Mouse (Mus musculus) embryonic facial prominence, embryonic 12.5 days (tissue): ENCODE measurements around the gene Pdyn. TPM values are rescaled to one million over a fixed set of nuclear protein-coding genes. Genes with fewer than 3 reads are reported as not detected.

ENCODE experiments used
- ATAC-seq: fragments of 200-750 bp; cut with Nextera tagmentation; 2 replicates; pipeline ENCODE4 v1.8.0; 2017; ENCODE audit not compliant: insufficient number of reproducible peaks, insufficient read depth, low FRiP score, low TSS enrichment
- H3K27ac ChIP-seq: fragments of 300-500 bp; sonication (generic); 2 replicates; pipeline ENCODE4 v1.5.1; 2016; ENCODE audit warnings: mild to moderate bottlenecking
- H3K27me3 ChIP-seq: fragments of 300-500 bp; sonication (generic); 2 replicates; pipeline ENCODE4 v1.6.1; 2016; ENCODE audit warnings: mild to moderate bottlenecking, moderate library complexity
- H3K36me3 ChIP-seq: fragments of 300-500 bp; sonication (generic); 2 replicates; pipeline ENCODE4 v1.6.1; 2016; ENCODE audit warnings: mild to moderate bottlenecking
- H3K4me1 ChIP-seq: fragments of 300-500 bp; sonication (generic); 2 replicates; pipeline ENCODE4 v1.6.1; 2016
- H3K4me2 ChIP-seq: fragments of 300-500 bp; sonication (generic); replicated peaks from 2 replicates; pipeline ENCODE4 v1.6.1; 2016; ENCODE audit warnings: mild to moderate bottlenecking, moderate library complexity
- H3K4me3 ChIP-seq: fragments of 300-500 bp; sonication (generic); 2 replicates; pipeline ENCODE4 v1.5.1; 2016; ENCODE audit warnings: mild to moderate bottlenecking
- H3K9ac ChIP-seq: fragments of 300-500 bp; sonication (generic); 2 replicates; pipeline ENCODE4 v1.6.1; 2016; ENCODE audit warnings: mild to moderate bottlenecking, moderate library complexity
- H3K9me3 ChIP-seq: fragments of 300-500 bp; sonication (generic); 2 replicates; pipeline ENCODE4 v1.6.1; 2016; ENCODE audit warnings: mild to moderate bottlenecking, moderate library complexity
- WGBS: fragments of 180-500 bp; shearing (Covaris S2); methylation state at CpG from one replicate; pipeline ENCODE4 v1.1.7; 2016; 5-methylcytosine and 5-hydroxymethylcytosine counted together
- polyA plus RNA-seq: library from polyadenylated mRNA; unstranded; fragments of >200 nt; fragmentation: Nextera tagmentation; extraction: Ambion mirVana; gene quantifications from 2 replicates; pipeline ENCODE4 v1.2.1, GENCODE M21; 2016

The Pdyn gene
- polyA plus RNA-seq, 1 experiment from 2014 or later = 0.19 TPM

GRCm38 (mm10) chr2:129686908-129687307 lies 12.7 kb downstream of the Pdyn start:
- no peak overlapping the region for H3K27ac ChIP-seq
- 78% methylated on average over 10 of the region's 10 CpGs for WGBS
- no peak for ATAC-seq

DNA sequence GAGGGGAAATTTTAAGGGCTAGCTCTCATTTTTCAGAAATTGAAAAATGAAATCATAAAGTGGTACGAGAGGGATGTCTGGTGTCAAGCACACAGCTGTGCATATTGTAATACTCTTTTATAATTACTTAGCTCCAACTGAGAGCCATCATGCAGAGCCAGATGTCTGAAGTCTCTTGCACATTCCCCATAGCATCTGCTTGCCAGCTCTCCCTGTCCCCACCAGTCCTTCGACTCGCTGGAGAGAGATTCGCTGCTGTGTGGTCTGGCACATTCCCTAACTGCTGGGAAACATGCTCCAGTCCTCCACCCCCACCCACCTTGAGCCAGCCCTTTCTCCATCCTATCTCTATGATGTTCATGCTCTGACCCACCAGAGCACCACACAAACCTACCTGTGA lies 15.6 kb downstream of the Pdyn start:
- no peak for ATAC-seq
- Histone ChIP-seq H3K4me1 (no peaks in the 10 kb centered on the region), H3K9ac (no peak overlapping the region), H3K9me3 (no peaks in the 10 kb centered on the region), H3K4me2 (no peak overlapping the region), H3K27me3 (no peaks in the 10 kb centered on the region), H3K4me3 (no peak overlapping the region), H3K36me3 (no peaks in the 10 kb centered on the region), H3K27ac (no peak overlapping the region)
- WGBS = 75% methylated on average over 4 of the region's 4 CpGs

More at GRCm38 (mm10) chr2:129686908-129687307, 12.7 kb downstream of the Pdyn start:
- Histone ChIP-seq H3K4me2 (no peak overlapping the region), H3K9me3 (no peaks in the 10 kb centered on the region), H3K36me3 (no peaks in the 10 kb centered on the region), H3K4me1 (no peaks in the 10 kb centered on the region), H3K9ac (no peak overlapping the region), H3K27me3 (no peaks in the 10 kb centered on the region), H3K4me3 (no peak overlapping the region)

- no peaks in the 10 kb centered on the region for H3K9me3 ChIP-seq
- H3K9ac ChIP-seq = no peak overlapping the region
- no peak for ATAC-seq
- 85% methylated on average over 3 of the region's 3 CpGs for WGBS
- no peaks in the 10 kb centered on the region for H3K36me3 ChIP-seq
- H3K4me1 ChIP-seq = no peaks in the 10 kb centered on the region
- no peak overlapping the region for H3K4me3 ChIP-seq
- no peaks in the 10 kb centered on the region for H3K27me3 ChIP-seq
- H3K27ac ChIP-seq = no peak overlapping the region
- H3K4me2 ChIP-seq = no peak overlapping the region
Observed at GRCm38 (mm10) chr2:129680236-129680635, 19.4 kb downstream of the Pdyn start.

- Histone ChIP-seq H3K27me3 (no peaks in the 10 kb centered on the region), H3K4me2 (no peak overlapping the region), H3K9me3 (no peaks in the 10 kb centered on the region), H3K27ac (no peak overlapping the region), H3K9ac (no peak overlapping the region), H3K4me1 (no peaks in the 10 kb centered on the region), H3K4me3 (no peak overlapping the region), H3K36me3 (no peaks in the 10 kb centered on the region)
- no peak for ATAC-seq
- WGBS = 85% methylated on average over 5 of the region's 5 CpGs
Observed at GRCm38 (mm10) chr2:129679066-129679465, 20.6 kb downstream of the Pdyn start.

DNA sequence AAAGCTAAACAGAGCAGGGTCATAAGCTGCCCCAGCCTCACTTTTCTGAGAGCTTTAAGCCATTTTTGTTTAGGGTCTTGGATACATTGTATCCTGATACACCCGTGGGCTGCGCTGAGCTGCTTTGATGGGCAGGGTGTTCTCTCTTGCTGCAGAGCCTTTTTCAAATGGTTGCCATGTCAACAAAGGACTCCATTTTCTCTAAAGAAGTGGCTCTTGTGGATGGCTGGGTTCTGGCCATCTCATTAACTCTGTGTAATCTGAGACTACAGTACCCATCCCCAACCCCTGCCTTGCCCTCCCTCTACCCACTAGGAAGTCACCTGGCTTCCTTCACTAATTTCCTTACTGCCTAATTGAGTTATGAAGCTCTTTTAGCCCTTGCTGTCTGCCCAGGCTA lies 22.0 kb downstream of the Pdyn start:
- 56% methylated on average over 2 of the region's 2 CpGs for WGBS
- no peaks in the 10 kb centered on the region for H3K27me3 ChIP-seq
- H3K4me2 ChIP-seq = no peak overlapping the region
- H3K27ac ChIP-seq = no peak overlapping the region
- no peak overlapping the region for H3K9ac ChIP-seq
- H3K4me3 ChIP-seq = no peak overlapping the region
- H3K4me1 ChIP-seq = no peaks in the 10 kb centered on the region
- H3K9me3 ChIP-seq = no peaks in the 10 kb centered on the region
- H3K36me3 ChIP-seq = no peaks in the 10 kb centered on the region
- ATAC-seq = no peak

GRCm38 (mm10) chr2:129674935-129675634 lies 24.6 kb downstream of the Pdyn start:
- no peak overlapping the region for H3K9ac ChIP-seq
- H3K27me3 ChIP-seq = no peaks in the 10 kb centered on the region
- no peak overlapping the region for H3K27ac ChIP-seq
- 0 out of 2 replicates have a peak, but pooled peaks have one; percentile 8 for ATAC-seq
- no peak overlapping the region for H3K4me3 ChIP-seq
- H3K4me1 ChIP-seq = no peaks in the 10 kb centered on the region
- no peak overlapping the region for H3K4me2 ChIP-seq
- H3K9me3 ChIP-seq = no peaks in the 10 kb centered on the region
- no peaks in the 10 kb centered on the region for H3K36me3 ChIP-seq
- WGBS = 32% methylated on average over 13 of the region's 13 CpGs

GRCm38 (mm10) chr2:129671911-129672310 lies 27.7 kb downstream of the Pdyn start:
- ATAC-seq = no peak
- no peaks in the 10 kb centered on the region for H3K9me3 ChIP-seq
- H3K4me3 ChIP-seq = no peak overlapping the region
- WGBS = 72% methylated on average over 4 of the region's 4 CpGs
- H3K9ac ChIP-seq = no peak overlapping the region
- H3K27me3 ChIP-seq = no peaks in the 10 kb centered on the region
- no peak overlapping the region for H3K4me2 ChIP-seq
- H3K36me3 ChIP-seq = no peaks in the 10 kb centered on the region
- H3K27ac ChIP-seq = no peak overlapping the region
- no peaks in the 10 kb centered on the region for H3K4me1 ChIP-seq

GRCm38 (mm10) chr2:129662484-129662883 lies 37.2 kb downstream of the Pdyn start:
- 85% methylated on average over 4 of the region's 4 CpGs for WGBS
- ATAC-seq = no peak
- H3K4me1 ChIP-seq = no peaks in the 10 kb centered on the region
- H3K4me2 ChIP-seq = no peak overlapping the region
- H3K9me3 ChIP-seq = no peaks in the 10 kb centered on the region
- H3K27ac ChIP-seq = no peak overlapping the region
- no peak overlapping the region for H3K9ac ChIP-seq
- no peaks in the 10 kb centered on the region for H3K27me3 ChIP-seq
- no peak overlapping the region for H3K4me3 ChIP-seq
- H3K36me3 ChIP-seq = no peaks in the 10 kb centered on the region

DNA sequence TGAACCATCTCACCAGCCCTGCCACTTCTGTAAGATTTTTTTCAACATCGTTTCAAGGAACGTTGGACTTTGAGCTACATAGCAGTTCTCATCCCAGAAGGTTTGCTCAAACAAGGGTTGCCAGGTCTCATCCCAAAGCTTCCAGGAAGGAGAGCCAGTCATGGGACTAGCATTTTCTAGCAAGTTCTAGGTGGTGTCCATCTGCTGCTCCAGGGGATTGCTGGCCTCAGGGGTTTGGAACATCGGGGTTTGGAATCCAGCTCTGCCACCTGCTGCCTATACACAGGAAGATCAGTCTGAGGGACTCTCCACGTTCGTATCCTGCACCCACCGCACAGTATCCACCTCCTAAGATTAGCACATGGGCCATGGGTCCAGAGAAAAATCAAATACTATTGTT lies 39.6 kb downstream of the Pdyn start:
- Histone ChIP-seq H3K9ac (no peak overlapping the region), H3K9me3 (no peaks in the 10 kb centered on the region), H3K27me3 (no peaks in the 10 kb centered on the region), H3K4me1 (no peaks in the 10 kb centered on the region), H3K27ac (no peak overlapping the region), H3K36me3 (no peaks in the 10 kb centered on the region), H3K4me2 (no peak overlapping the region), H3K4me3 (no peak overlapping the region)
- no peak for ATAC-seq
- WGBS = 67% methylated on average over 6 of the region's 6 CpGs

GRCm38 (mm10) chr2:129658796-129659195 lies 40.8 kb downstream of the Pdyn start:
- H3K27me3 ChIP-seq = no peaks in the 10 kb centered on the region
- no peak overlapping the region for H3K9ac ChIP-seq
- WGBS = 81% methylated on average over 4 of the region's 4 CpGs
- no peak overlapping the region for H3K4me2 ChIP-seq
- H3K36me3 ChIP-seq = no peaks in the 10 kb centered on the region
- no peak overlapping the region for H3K4me3 ChIP-seq
- no peak overlapping the region for H3K27ac ChIP-seq
- H3K4me1 ChIP-seq = no peaks in the 10 kb centered on the region
- H3K9me3 ChIP-seq = no peaks in the 10 kb centered on the region
- ATAC-seq = no peak

DNA sequence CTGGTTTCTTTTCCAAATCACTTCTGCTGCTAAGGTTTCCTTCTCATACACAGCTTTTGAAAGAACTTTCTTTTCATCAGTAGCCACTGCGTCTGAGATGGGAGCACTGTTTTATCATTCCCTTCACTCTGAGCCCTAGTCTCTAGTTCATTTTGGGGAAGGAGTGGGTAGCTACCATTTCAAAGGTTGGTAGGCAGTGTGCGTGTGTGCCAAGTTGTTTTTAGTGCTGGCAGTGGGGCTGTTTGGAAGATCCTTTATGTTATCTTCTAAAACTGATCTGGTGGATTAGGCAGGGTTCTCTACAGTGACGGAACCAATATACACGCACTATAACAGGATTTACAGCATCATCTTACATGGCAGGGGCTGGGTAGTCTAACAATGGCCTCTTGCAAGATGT lies 44.6 kb downstream of the Pdyn start:
- Histone ChIP-seq H3K4me3 (no peak overlapping the region), H3K36me3 (no peaks in the 10 kb centered on the region), H3K4me1 (no peaks in the 10 kb centered on the region), H3K4me2 (no peak overlapping the region), H3K27me3 (no peaks in the 10 kb centered on the region), H3K9me3 (no peaks in the 10 kb centered on the region), H3K27ac (no peak overlapping the region), H3K9ac (no peak overlapping the region)
- 88% methylated on average over 4 of the region's 4 CpGs for WGBS
- no peak for ATAC-seq

GRCm38 (mm10) chr2:129654233-129654950 lies 45.3 kb downstream of the Pdyn start:
- ATAC-seq = no peak
- H3K4me3 ChIP-seq = no peak overlapping the region
- no peaks in the 10 kb centered on the region for H3K36me3 ChIP-seq
- no peak overlapping the region for H3K4me2 ChIP-seq
- no peaks in the 10 kb centered on the region for H3K4me1 ChIP-seq
- no peak overlapping the region for H3K9ac ChIP-seq
- no peaks in the 10 kb centered on the region for H3K9me3 ChIP-seq
- 84% methylated on average over 4 of the region's 4 CpGs for WGBS
- no peak overlapping the region for H3K27ac ChIP-seq
- no peaks in the 10 kb centered on the region for H3K27me3 ChIP-seq
